Mouse (Mus musculus) heart, embryonic 11.5 days (tissue): Measurements from ENCODE around the gene C1ra. TPM values are rescaled to one million over a fixed set of nuclear protein-coding genes. Genes with fewer than 3 reads are reported as not detected.
"Not testable (repeated sequence)": the region's sequence is repeated elsewhere in the genome, so short reads cannot be mapped to it uniquely, and the experiment has no call there.

ENCODE experiments used
- ATAC-seq: fragments of 200-750 bp; cut with Nextera tagmentation; replicated peaks from 2 replicates; pipeline ENCODE4 v1.8.0; 2017; ENCODE audit warnings: moderate library complexity; ENCODE audit not compliant: insufficient number of reproducible peaks, low FRiP score, low TSS enrichment
- H3K27ac ChIP-seq: fragments of 300-500 bp; sonication (generic); 2 replicates; pipeline ENCODE4 v1.5.1; 2014; ENCODE audit warnings: mild to moderate bottlenecking, low read depth, low read length
- H3K27me3 ChIP-seq: fragments of 300-500 bp; sonication (generic); 2 replicates; pipeline ENCODE4 v1.6.1; 2014; ENCODE audit warnings: mild to moderate bottlenecking, low read length, mixed read lengths; ENCODE audit not compliant: control insufficient read depth, insufficient read depth
- H3K36me3 ChIP-seq: fragments of 300-500 bp; sonication (generic); 2 replicates; pipeline ENCODE4 v1.6.1; 2014; ENCODE audit warnings: mild to moderate bottlenecking, low read length, moderate library complexity, mixed read lengths; ENCODE audit not compliant: control insufficient read depth, insufficient read depth
- H3K4me1 ChIP-seq: fragments of 300-500 bp; sonication (generic); 2 replicates; pipeline ENCODE4 v1.6.1; 2014; ENCODE audit warnings: low read length; ENCODE audit not compliant: control insufficient read depth, insufficient read depth
- H3K4me2 ChIP-seq: fragments of 300-500 bp; sonication (generic); 2 replicates; pipeline ENCODE4 v1.6.1; 2014; ENCODE audit warnings: mild to moderate bottlenecking, moderate library complexity
- H3K4me3 ChIP-seq: fragments of 300-500 bp; sonication (generic); 2 replicates; pipeline ENCODE4 v1.5.1; 2014; ENCODE audit warnings: low read depth, low read length
- H3K9ac ChIP-seq: fragments of 300-500 bp; sonication (generic); 2 replicates; pipeline ENCODE4 v1.6.1; 2014; ENCODE audit warnings: mild to moderate bottlenecking, low read depth, low read length, moderate library complexity
- H3K9me3 ChIP-seq: fragments of 300-500 bp; sonication (generic); replicated peaks from 2 replicates; pipeline ENCODE4 v1.6.1; 2016; ENCODE audit warnings: low read length; ENCODE audit not compliant: control insufficient read depth
- WGBS: fragments of 180-500 bp; shearing (Covaris S2); extraction: QIAGEN DNeasy Blood & Tissue Kit; methylation state at CpG from one replicate; pipeline ENCODE4 v1.1.7; 2014; ENCODE audit not compliant: insufficient replicate concordance; 5-methylcytosine and 5-hydroxymethylcytosine counted together
- polyA plus RNA-seq: library from polyadenylated mRNA; unstranded; fragments of >200 nt; fragmentation: Nextera tagmentation; extraction: Ambion mirVana; gene quantifications from 2 replicates; pipeline ENCODE4 v1.2.1, GENCODE M21; 2014

Gene C1ra
- polyA plus RNA-seq: 0.09 and 0.21 TPM in 2 replicates

- no peaks in the 10 kb centered on the region for H3K9me3 ChIP-seq
- peak within 1 kb of the TSS; percentile 22; the same call in 1 of the 2 replicates for H3K4me3 ChIP-seq
- peak within 1 kb of the TSS; percentile 52; the same call in 1 of the 2 replicates for H3K9ac ChIP-seq
- no peaks in the 10 kb centered on the region for H3K4me1 ChIP-seq
- H3K27ac ChIP-seq: no peak within 1 kb of the TSS
- peak within 1 kb of the TSS; percentile 61 for H3K4me2 ChIP-seq
- no peaks in the 10 kb centered on the region for H3K27me3 ChIP-seq
- 10% methylated on average over 6 of the region's 6 CpGs for WGBS
- ATAC-seq: no peak
- H3K36me3 ChIP-seq: no peaks in the 10 kb centered on the region
Observed at GRCm38 (mm10) chr6:124512355-124512836, at the start of gene C1ra. Gene C1ra, plus strand, starts transcription at chr6:124512405.

DNA sequence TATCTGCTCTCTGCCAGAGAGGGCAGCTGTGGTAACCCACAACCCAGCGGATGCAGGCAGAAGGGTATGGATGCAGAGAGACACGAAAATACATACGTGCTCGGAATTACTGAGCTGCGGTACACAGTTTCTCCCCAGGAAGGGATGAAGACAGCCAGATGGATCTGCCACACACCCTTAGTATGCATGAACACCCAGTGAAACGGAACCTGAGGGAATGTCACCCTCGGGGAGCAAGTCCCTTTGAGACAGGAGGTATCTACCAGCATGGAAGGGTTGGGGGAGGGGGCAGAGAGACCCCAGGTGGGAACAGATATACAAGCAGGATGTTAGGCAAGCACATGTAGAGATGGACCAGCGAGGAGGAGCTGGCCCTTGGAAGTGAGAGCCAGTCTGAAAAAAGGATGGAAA is 48.3 kb upstream of the C1ra start:
- ATAC-seq: no peak
- H3K27me3 ChIP-seq: peaks cover 19% of the 10 kb centered on the region
- WGBS: 16% methylated on average over 8 of the region's 8 CpGs
- H3K4me3 ChIP-seq: no peak overlapping the region; the same call in 1 of the 2 replicates
- peak overlapping the region; percentile 93 for H3K4me2 ChIP-seq
- H3K4me1 ChIP-seq: peaks cover 10% of the 10 kb centered on the region
- H3K27ac ChIP-seq: no peak overlapping the region
- H3K36me3 ChIP-seq: no peaks in the 10 kb centered on the region
- no peaks in the 10 kb centered on the region for H3K9me3 ChIP-seq
- no peak overlapping the region for H3K9ac ChIP-seq

DNA sequence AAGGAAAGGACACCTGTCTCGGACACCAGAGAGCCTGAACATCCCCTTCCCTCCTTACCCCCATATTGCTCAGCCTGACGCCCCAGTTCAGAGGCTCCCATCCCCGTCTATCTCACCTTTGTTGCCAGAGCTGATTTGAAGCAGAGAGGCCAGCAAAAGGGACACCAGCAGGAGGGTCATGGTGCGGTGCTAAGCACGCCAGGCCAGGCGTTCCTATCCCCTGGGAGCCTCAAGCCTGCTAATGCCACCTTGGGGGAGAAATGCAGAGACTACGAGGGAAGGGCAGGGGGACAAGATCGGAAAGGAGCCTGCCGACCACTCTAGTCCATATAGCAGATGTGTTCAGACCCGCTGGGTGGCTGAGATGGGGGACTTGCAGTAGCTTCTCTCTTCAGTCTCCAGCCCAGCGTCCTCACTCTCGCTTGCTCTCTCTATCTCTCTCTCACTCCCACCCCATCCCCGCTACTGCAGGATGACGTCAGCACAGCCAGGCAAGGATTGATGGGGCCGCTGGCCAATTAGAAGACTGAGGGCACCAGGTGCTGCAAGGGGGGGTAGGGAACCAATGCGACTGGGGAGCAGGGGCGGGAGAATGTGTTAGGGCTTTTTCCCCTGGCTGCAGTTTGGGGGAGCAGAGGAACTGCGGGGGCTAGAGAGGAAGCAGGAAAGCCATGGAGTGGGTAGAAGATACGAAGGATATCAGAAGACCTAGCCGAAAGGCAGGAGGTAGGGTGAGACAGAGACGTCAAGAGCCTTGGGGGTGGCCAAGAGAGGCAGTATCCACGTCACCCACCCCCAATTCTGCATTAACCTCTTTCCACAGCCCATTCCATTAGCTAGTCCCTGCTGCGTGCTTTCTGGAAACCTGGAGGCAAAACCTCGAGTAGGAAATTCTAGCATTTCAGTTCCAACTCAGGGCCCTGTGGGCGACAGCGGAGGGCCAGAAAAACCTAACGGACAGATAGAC is 47.6 kb upstream of the C1ra start, which contains the start of gene Clstn3:
Clstn3 (minus strand) TSS at position 490 of the 967 bp plus-strand sequence.
- Histone ChIP-seq H3K27ac (no peak within 1 kb of the TSS), H3K36me3 (no peaks in the 10 kb centered on the region), H3K4me2 (peak within 1 kb of the TSS; percentile 93), H3K4me3 (peak within 1 kb of the TSS; percentile 50), H3K4me1 (peaks cover 6% of the 10 kb centered on the region), H3K27me3 (peaks cover 19% of the 10 kb centered on the region), H3K9me3 (no peaks in the 10 kb centered on the region), H3K9ac (peak within 1 kb of the TSS; percentile 65)
- peak; percentile 90 for ATAC-seq
- WGBS: 5% methylated on average over 27 of the region's 27 CpGs

DNA sequence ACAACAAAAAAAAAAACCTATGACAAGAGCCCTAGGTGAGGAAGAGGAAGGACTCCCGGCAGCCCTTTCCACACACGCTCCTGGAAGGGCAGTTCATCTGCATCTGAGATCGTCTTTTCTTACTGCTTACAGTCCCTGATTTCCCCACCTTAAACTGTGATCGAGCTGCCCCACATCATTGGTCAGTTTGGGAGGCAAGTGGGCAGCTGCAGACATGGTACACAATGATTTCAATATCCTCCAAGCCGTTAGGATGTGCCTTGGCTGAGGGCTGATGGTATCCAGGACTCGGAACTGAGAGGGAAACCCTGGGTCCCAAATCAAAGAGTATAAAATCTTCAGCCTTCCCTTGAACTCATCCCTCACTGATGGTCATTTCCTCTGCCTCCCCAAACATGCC is 46.9 kb upstream of the C1ra start:
- H3K4me2 ChIP-seq: peak overlapping the region; percentile 93
- H3K9ac ChIP-seq: no peak overlapping the region; the same call in 1 of the 2 replicates
- H3K27me3 ChIP-seq: peaks cover 19% of the 10 kb centered on the region
- no peaks in the 10 kb centered on the region for H3K9me3 ChIP-seq
- ATAC-seq: no peak
- no peak overlapping the region for H3K27ac ChIP-seq
- H3K4me1 ChIP-seq: peaks cover 6% of the 10 kb centered on the region; the same call in 1 of the 2 replicates
- H3K36me3 ChIP-seq: no peaks in the 10 kb centered on the region
- 27% methylated on average over 6 of the region's 6 CpGs for WGBS
- peak overlapping the region; percentile 50 for H3K4me3 ChIP-seq

DNA sequence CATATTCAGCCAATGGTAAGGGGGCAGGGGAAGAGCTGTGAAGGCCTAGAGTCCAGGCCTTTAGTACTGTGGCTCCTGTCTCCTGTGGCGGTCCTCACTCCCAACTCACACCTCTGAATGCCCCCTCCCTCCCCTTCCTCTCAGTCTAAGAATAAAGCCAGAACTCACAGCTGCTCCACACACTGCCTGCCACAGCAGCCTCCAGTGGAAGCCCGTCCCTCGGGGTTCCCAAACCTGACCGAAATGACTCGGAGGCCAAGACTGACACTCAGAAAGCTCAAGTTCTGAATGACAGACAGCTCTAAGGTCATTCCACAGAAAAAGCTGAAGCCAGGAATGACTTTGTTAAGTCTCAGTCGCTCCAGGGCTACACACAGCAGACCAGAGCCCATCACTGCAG is 46.5 kb upstream of the C1ra start:
- no peak overlapping the region for H3K27ac ChIP-seq
- no peaks in the 10 kb centered on the region for H3K9me3 ChIP-seq
- H3K4me1 ChIP-seq: peaks cover 6% of the 10 kb centered on the region; the same call in 1 of the 2 replicates
- H3K4me2 ChIP-seq: peak overlapping the region; percentile 93; the same call in 1 of the 2 replicates
- no peaks in the 10 kb centered on the region for H3K36me3 ChIP-seq
- H3K4me3 ChIP-seq: no peak overlapping the region
- H3K9ac ChIP-seq: no peak overlapping the region
- no peak for ATAC-seq
- WGBS: 47% methylated on average over 6 of the region's 6 CpGs
- H3K27me3 ChIP-seq: peaks cover 19% of the 10 kb centered on the region

DNA sequence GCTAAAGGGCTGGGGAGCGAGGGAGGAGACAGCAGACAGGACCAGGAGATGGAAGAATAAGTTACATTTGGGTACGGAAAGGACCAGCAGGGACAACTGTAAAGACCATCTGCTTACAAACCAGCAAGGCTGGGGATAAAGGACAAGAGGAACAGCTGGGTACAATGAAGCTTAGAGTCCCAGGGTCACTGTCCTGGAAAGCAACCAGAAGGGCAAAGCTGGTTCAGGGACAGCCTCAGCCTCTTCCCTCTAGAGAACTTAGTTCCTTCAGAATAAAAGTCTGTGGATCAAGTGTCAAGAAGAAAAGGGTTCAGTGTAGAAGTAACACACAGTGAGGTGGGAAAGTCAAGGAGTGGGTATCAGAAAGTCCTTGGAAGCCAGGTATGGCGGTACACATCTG is 41.1 kb upstream of the C1ra start:
- ATAC-seq: no peak
- no peak overlapping the region for H3K9ac ChIP-seq
- H3K9me3 ChIP-seq: no peaks in the 10 kb centered on the region
- H3K27ac ChIP-seq: no peak overlapping the region
- 88% methylated on average over 3 of the region's 3 CpGs for WGBS
- H3K4me1 ChIP-seq: no peaks in the 10 kb centered on the region
- no peak overlapping the region for H3K4me2 ChIP-seq
- no peaks in the 10 kb centered on the region for H3K36me3 ChIP-seq
- H3K4me3 ChIP-seq: no peak overlapping the region
- no peaks in the 10 kb centered on the region for H3K27me3 ChIP-seq

DNA sequence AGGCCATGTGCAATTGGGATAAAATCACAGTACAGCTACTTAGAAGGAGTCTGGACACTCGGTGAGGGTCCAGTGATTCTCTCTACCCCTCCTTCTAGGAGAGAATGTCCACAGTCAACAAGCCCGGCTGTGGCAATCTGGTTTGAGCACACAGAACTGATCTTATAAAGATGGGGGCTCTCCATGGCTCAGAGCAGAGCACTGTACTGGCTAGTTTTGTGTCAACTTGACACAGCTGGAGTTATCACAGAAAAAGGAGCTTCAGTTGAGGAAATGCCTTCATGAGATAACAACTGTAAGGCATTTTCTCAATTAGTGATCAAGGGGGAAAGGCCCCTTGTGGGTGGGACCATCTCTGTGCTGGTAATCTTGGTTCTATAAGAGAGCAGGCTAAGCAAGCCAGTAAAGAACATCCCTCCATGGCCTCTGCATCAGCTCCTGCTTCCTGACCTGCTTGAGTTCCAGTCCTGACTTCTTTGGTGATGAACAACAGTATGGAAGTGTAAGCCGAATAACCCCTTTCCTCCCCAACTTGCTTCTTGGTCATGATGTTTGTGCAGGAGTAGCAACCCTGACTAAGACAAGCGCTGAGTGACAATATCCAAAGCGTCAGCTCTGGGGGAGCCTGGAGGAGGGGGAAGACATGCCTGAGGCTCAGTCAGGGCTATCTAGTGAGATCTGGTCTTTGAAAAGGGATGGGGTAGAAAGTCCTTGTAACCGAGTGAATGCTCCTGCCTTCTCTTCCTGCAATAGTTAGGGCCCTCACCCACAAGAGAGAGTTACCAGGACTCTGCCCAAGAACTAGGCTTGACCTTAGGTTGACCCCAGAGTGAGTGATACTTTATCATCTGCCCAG is 40.2 kb upstream of the C1ra start:
- H3K27me3 ChIP-seq, H3K9ac ChIP-seq, H3K4me1 ChIP-seq, ATAC-seq, H3K36me3 ChIP-seq, H3K4me3 ChIP-seq, H3K27ac ChIP-seq, H3K4me2 ChIP-seq, H3K9me3 ChIP-seq: not testable (repeated sequence)
- WGBS: 59% methylated on average over 6 of the region's 6 CpGs

DNA sequence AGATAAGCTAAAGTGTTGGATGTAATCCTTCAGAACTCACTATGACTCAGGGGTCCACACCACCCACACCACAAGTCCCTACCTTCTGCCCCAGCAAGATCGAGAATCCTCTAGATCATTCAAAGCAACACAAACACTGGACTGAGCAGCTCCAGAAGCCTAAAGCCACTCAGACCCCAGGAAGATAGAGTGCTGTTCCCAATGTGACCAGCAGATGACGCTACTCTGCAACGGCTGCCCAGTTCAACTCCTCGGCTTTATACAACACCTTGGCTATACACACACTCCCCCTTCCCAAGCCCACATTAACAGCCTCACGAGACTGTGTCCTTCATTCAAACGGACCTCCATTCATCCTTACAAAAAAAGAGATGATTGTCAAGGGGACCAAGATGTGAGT is 39.4 kb upstream of the C1ra start:
- Histone ChIP-seq H3K27me3 (no peaks in the 10 kb centered on the region), H3K4me2 (no peak overlapping the region), H3K27ac (no peak overlapping the region), H3K4me3 (no peak overlapping the region), H3K4me1 (peaks cover 2% of the 10 kb centered on the region), H3K9ac (no peak overlapping the region), H3K36me3 (no peaks in the 10 kb centered on the region), H3K9me3 (no peaks in the 10 kb centered on the region)
- 37% methylated on average over 6 of the region's 6 CpGs for WGBS
- ATAC-seq: no peak
